19 mouse cellular contexts compared by ENCODE assay signal in the genomic region with DNA sequence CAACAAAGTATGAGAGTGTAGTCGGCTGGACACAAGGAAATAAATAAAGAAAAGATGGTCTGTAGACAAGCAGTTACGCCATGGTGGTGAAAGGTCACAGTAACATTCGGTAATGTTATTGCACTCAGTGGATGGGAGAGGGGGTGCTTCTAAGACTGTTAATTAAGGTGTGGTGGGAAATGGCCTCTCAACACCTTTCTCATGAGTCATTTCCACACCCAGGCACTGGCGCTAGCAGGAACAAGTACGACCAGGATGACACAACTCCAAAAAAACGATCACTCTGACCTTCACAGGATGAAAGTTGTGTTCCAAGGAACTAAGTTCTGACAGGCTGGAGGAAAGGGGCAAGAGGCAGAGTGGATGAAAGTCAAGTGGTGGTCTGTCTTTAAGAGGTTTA. TPM values are rescaled to one million over a fixed set of nuclear protein-coding genes. Genes with fewer than 3 reads are reported as not detected.
DNase-seq lines count a peak whose midpoint lies in the region; ATAC-seq and TF ChIP-seq lines count a peak whose summit lies in the region.
"Had no signal": no experiment of that assay in that cellular context is flagged by ENCODE, and none has a peak within 500 bp of the region (broad histone marks: within the 10 kb centered on the region; RNA-seq: fewer than 3 reads in every experiment).

No protein-coding gene starts in this region.

- no peaks in the 10 kb centered on the region for H3K9me3 ChIP-seq in heart, postnatal 0 days (replicated peaks; ENCODE audit: control insufficient read depth, low read length)
- H3K9me3 ChIP-seq: embryonic facial prominence, embryonic 10.5 days; forebrain, embryonic 13.5 days; hindbrain, embryonic 12.5 days had no signal

- TF ChIP-seq EP300 in heart, postnatal 0 days (IDR thresholded peaks at IDR 0.05; ENCODE audit: low read depth), result no peak

- no peak overlapping the region for H3K9ac ChIP-seq in heart, postnatal 0 days (replicated peaks; ENCODE audit: low read depth, low read length)
- H3K9ac ChIP-seq: forebrain, embryonic 13.5 days; hindbrain, embryonic 12.5 days had no signal

- WGBS in heart, postnatal 0 days, result 24% methylated on average over 6 of the region's 6 CpGs

- no peak overlapping the region for H3K4me2 ChIP-seq in heart, postnatal 0 days (ENCODE audit: low read depth, low read length)
- H3K4me2 ChIP-seq: forebrain, embryonic 13.5 days; hindbrain, embryonic 12.5 days had no signal

- DNase-seq in heart, adult 11 months, result peak; percentile 69
- no peak for DNase-seq in heart, adult 8-10 months (ENCODE audit: low spot score)
- DNase-seq in heart, postnatal 0 days (ENCODE audit: low spot score), result peak; percentile 52
- DNase-seq in heart, adult 18-20 months, result no peak
- DNase-seq in ES-CJ7 (ENCODE audit: low read depth, low spot score), result peak; percentile 33
- peak; percentile 29 to 51 for DNase-seq in natural killer cell, adult 2 months (ENCODE audit: low spot score in 2 of 2)
- no peak for DNase-seq in cerebellum, postnatal 10 days
- DNase-seq in thymus, adult 18-20 months, result no peak
- DNase-seq: adrenal gland, adult 8-10 months; cerebellum, adult 11-12 months; cerebellum, adult 9-10 months; gastrocnemius, adult 2 months; gastrocnemius, postnatal 25 days; heart, postnatal 4 days; kidney, adult 8-10 months had no signal

- no peak overlapping the region for H3K4me3 ChIP-seq in heart, postnatal 0 days (ENCODE audit: low read depth, low read length)
- H3K4me3 ChIP-seq: embryonic facial prominence, embryonic 10.5 days; forebrain, embryonic 13.5 days; gastrocnemius, adult 2 months; hindbrain, embryonic 12.5 days had no signal

- no peaks in the 10 kb centered on the region for H3K36me3 ChIP-seq in heart, postnatal 0 days (replicated peaks; ENCODE audit: control insufficient read depth, insufficient read depth, low read length)
- H3K36me3 ChIP-seq: embryonic facial prominence, embryonic 10.5 days; hindbrain, embryonic 12.5 days had no signal

- H3K4me1 ChIP-seq in heart, postnatal 0 days (ENCODE audit: control insufficient read depth, insufficient read depth), result peaks cover 11% of the 10 kb centered on the region

- no peaks in the 10 kb centered on the region for H3K27me3 ChIP-seq in heart, postnatal 0 days (ENCODE audit: control insufficient read depth, insufficient read depth, low read length)
- H3K27me3 ChIP-seq: forebrain, embryonic 13.5 days; hindbrain, embryonic 12.5 days had no signal

- H3K27ac ChIP-seq in heart, postnatal 0 days (ENCODE audit: low read depth), result no peak overlapping the region
- H3K27ac ChIP-seq: embryonic facial prominence, embryonic 10.5 days; forebrain, embryonic 13.5 days; gastrocnemius, adult 2 months; hindbrain, embryonic 12.5 days had no signal

- TF ChIP-seq CTCF in heart, postnatal 0 days (IDR thresholded peaks at IDR 0.05; ENCODE audit: low read depth), result no peak

- ATAC-seq in heart, postnatal 0 days (ENCODE audit: insufficient read depth, low read depth), result no peak
- ATAC-seq: forebrain, embryonic 13.5 days; hindbrain, embryonic 16.5 days had no signal

RNA-seq across cellular contexts. Expression of a gene that starts 4.5 kb away (rescaled TPM):
- 10 to 100 TPM; 10.2 to 11.5 (median 10.8) TPM for total RNA-seq in heart, adult 8-10 months (2022)
- 55.8 and 58.8 TPM in 2 replicates for total RNA-seq in heart, postnatal 0 days (2014; rRNA removed; ENCODE audit: low replicate concordance)
- 19.1 and 20.2 TPM in 2 replicates for polyA plus RNA-seq in heart, postnatal 0 days (2015; fragmentation: Nextera tagmentation; extraction: Ambion mirVana)
- 10 to 100 TPM; 11.0 to 11.3 TPM for total RNA-seq in heart, adult 18-20 months (2021)

Comparison
In these comparisons a context has a peak if more than half of its experiments do, and no peak if none do; other contexts are left out.
1. DNase-seq: peak in heart, adult 11 months (single experiment), heart, postnatal 0 days (single experiment), ES-CJ7 (single experiment) and natural killer cell, adult 2 months (2 of 2); none in heart, adult 8-10 months (single experiment), heart, adult 18-20 months (0 of 2), cerebellum, postnatal 10 days (0 of 2) and thymus, adult 18-20 months (0 of 2).